Mouse (Mus musculus) bone marrow, adult 2 months (tissue): Measurements from ENCODE around the gene Esp22.

Source experiments
- CTCF ChIP-seq: fragments of 200-500 bp; IDR thresholded peaks from 2 replicates; pipeline ENCODE4 v1.5.1; 2011; ENCODE audit warnings: low read length, control low read depth; ENCODE audit not compliant: control insufficient read depth, insufficient read depth
- POLR2A ChIP-seq: fragments of 200-500 bp; IDR thresholded peaks from 2 replicates; pipeline ENCODE4 v1.6.1; 2011; ENCODE audit warnings: low read depth, mild to moderate bottlenecking, control low read depth, low read length, borderline replicate concordance; ENCODE audit not compliant: control insufficient read depth

DNA sequence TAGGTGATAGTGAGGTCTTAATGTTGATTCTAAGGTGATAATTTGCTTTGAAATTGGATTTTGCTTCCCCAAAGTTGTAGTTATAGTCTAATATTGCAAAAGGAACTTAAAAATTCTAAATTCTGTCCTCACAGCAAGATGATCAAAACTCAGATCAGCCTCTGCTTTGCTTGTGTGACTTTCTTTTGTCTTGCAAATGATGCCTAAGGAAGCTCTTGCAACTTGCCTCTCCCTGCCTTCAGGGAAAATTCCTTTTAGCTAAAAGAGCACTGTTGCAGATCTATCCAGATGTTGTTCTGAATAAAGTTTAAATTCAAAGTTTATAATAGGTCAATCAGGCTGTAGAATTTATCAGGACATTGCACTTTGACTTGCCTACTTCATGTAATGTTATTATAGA lies 31.5 kb upstream of the Esp22 start:
- TF ChIP-seq POLR2A = no peak
- no peak for TF ChIP-seq CTCF
